Mouse (Mus musculus) CH12.LX (cell line): ENCODE measurements around the gene Tpo.

Experiments
- BHLHE40 ChIP-seq: IDR thresholded peaks from 2 replicates; pipeline ENCODE4 v1.6.1; 2011; ENCODE audit warnings: mild to moderate bottlenecking, low read depth, low read length, improper control_type of control experiment
- CTCF ChIP-seq, 2 experiments: IDR thresholded peaks in 1 of 2; conservative IDR thresholded peaks in 1 of 2; 2 replicates each; pipeline ENCODE4 v1.5.1; 2011 to 2012; ENCODE audit warnings: low read depth in 2 of 2, low read length in 2 of 2, improper control_type of control experiment in 1 of 2, inconsistent platforms in 1 of 2, mild to moderate bottlenecking in 1 of 2, moderate library complexity in 1 of 2
- ELF1 ChIP-seq: IDR thresholded peaks from 2 replicates; pipeline ENCODE4 v1.6.1; 2014; ENCODE audit warnings: low read depth, mild to moderate bottlenecking, inconsistent platforms, low read length, improper control_type of control experiment
- EP300 ChIP-seq: IDR thresholded peaks from 2 replicates; pipeline ENCODE4 v1.6.1; 2011; ENCODE audit warnings: low read length, improper control_type of control experiment
- MXI1 ChIP-seq: IDR thresholded peaks from 2 replicates; pipeline ENCODE4 v1.6.1; 2011; ENCODE audit warnings: mild to moderate bottlenecking, low read depth, low read length, improper control_type of control experiment
- NELFE ChIP-seq: IDR thresholded peaks from 2 replicates; pipeline ENCODE4 v1.6.1; 2011; ENCODE audit warnings: low read depth, low read length, improper control_type of control experiment
- POLR2A ChIP-seq: IDR thresholded peaks from 2 replicates; pipeline ENCODE4 v1.6.1; 2011; ENCODE audit warnings: low read depth, mild to moderate bottlenecking, improper control_type of control experiment, low read length
- POLR2AphosphoS2 ChIP-seq: IDR thresholded peaks from 2 replicates; pipeline ENCODE4 v1.6.1; 2011; ENCODE audit warnings: low read depth, low read length, improper control_type of control experiment
- RAD21 ChIP-seq: IDR thresholded peaks from 2 replicates; pipeline ENCODE4 v1.6.1; 2011; ENCODE audit warnings: low read depth, mild to moderate bottlenecking, low read length, improper control_type of control experiment, moderate library complexity
- SIN3A ChIP-seq: IDR thresholded peaks from 2 replicates; pipeline ENCODE4 v1.6.1; 2012; ENCODE audit warnings: low read length, improper control_type of control experiment, inconsistent platforms
- TCF12 ChIP-seq: IDR thresholded peaks from 2 replicates; pipeline ENCODE4 v1.6.1; 2014; ENCODE audit warnings: low read depth, mild to moderate bottlenecking, inconsistent platforms, low read length, improper control_type of control experiment
- USF1 ChIP-seq: IDR thresholded peaks from 2 replicates; pipeline ENCODE4 v1.6.1; 2014; ENCODE audit warnings: low read depth, mild to moderate bottlenecking, inconsistent platforms, low read length, improper control_type of control experiment
- ZC3H11A ChIP-seq: IDR thresholded peaks from 2 replicates; pipeline ENCODE4 v1.6.1; 2012; ENCODE audit warnings: low read depth, mild to moderate bottlenecking, inconsistent platforms, low read length, improper control_type of control experiment

GRCm38 (mm10) chr12:30122347-30122746 is 10.1 kb downstream of the Tpo start:
- TF ChIP-seq CTCF (conservative IDR thresholded peaks at IDR 0.05 in 1 of 2, IDR thresholded peaks at IDR 0.05 in 1 of 2; ENCODE audit: low read depth in 2 of 2, low read length in 2 of 2), result no peak
- TF ChIP-seq ELF1, result no peak
- TF ChIP-seq RAD21, result no peak
- TF ChIP-seq SIN3A, result no peak
- no peak for TF ChIP-seq USF1
- TF ChIP-seq ZC3H11A, result no peak
- TF ChIP-seq POLR2AphosphoS2, result no peak
- no peak for TF ChIP-seq BHLHE40
- TF ChIP-seq EP300, result no peak
- TF ChIP-seq MXI1, result no peak
- TF ChIP-seq TCF12, result no peak
- TF ChIP-seq POLR2A, result no peak
- no peak for TF ChIP-seq NELFE
